Mouse (Mus musculus): Measurements from ENCODE around the gene Wdr37. TPM values are rescaled to one million over a fixed set of nuclear protein-coding genes. Genes with fewer than 3 reads are reported as not detected.

The Wdr37 gene
- total RNA-seq, 2 experiments from 2014 or later: 32.5 to 35.7 TPM

Small RNAs within 50 kb of the gene (microRNA-seq; reads per million reads assigned to microRNA genes)
- 0 reads per million in 2 experiments for gene Gm22750

Other genes with a start within 250 kb of the Wdr37 start
- 10 to 100 TPM; 27.6 to 31.0 TPM for gene Idi1, start 13.6 kb upstream of the Wdr37 start, total RNA-seq (2021)
- gene Gm9745, start 76.3 kb upstream of the Wdr37 start, total RNA-seq (2021): not detected
- not detected for gene Idi2, start 81.0 kb upstream of the Wdr37 start, total RNA-seq (2021)
- 10 to 100 TPM; 48.1 to 50.5 TPM for gene Gtpbp4, start 124.2 kb upstream of the Wdr37 start, total RNA-seq (2021)
- gene Larp4b, start 222.0 kb upstream of the Wdr37 start, total RNA-seq (2021): 10 to 100 TPM; 85.3 to 85.8 TPM